Mouse (Mus musculus) kidney, postnatal 25 days (tissue): ENCODE results near the gene Atox1.

Experiments
- DNase-seq, 2 experiments: peaks; one replicate each; pipeline ENCODE4 v3.0.0; 2021; ENCODE audit warnings: mixed read lengths in 2 of 2

The Atox1 gene

GRCm38 (mm10) chr11:55412680-55413415, 48.2 kb downstream of the Atox1 start:
- DNase-seq = no peak

GRCm38 (mm10) chr11:55412034-55412433, 49.0 kb downstream of the Atox1 start:
- peak; percentile 36 to 61 for DNase-seq

- DNase-seq = no peak
These were observed 50.5 kb downstream of the Atox1 start for GRCm38 (mm10) chr11:55410502-55410901.

- DNase-seq = no peak
These were observed 51.0 kb downstream of the Atox1 start for GRCm38 (mm10) chr11:55410005-55410404.

GRCm38 (mm10) chr11:55407133-55407532, 53.9 kb downstream of the Atox1 start:
- DNase-seq = no peak

GRCm38 (mm10) chr11:55405601-55406469, 55.2 kb downstream of the Atox1 start:
- DNase-seq = peak; percentile 76 to 87

- no peak for DNase-seq
These were observed 56.2 kb downstream of the Atox1 start for GRCm38 (mm10) chr11:55404659-55405457.

GRCm38 (mm10) chr11:55400863-55401262, 60.2 kb downstream of the Atox1 start:
- no peak for DNase-seq

- no peak for DNase-seq
These were observed 62.7 kb downstream of the Atox1 start for GRCm38 (mm10) chr11:55398371-55398770.

GRCm38 (mm10) chr11:55397441-55397840, 63.6 kb downstream of the Atox1 start:
- peak; percentile 57 to 84 for DNase-seq

GRCm38 (mm10) chr11:55397036-55397435, 64.0 kb downstream of the Atox1 start:
- no peak for DNase-seq
